Mouse (Mus musculus): ENCODE measurements at regions not wholly inside any gene's neighbourhood (a gene's known extent, or its start where the extent isn't known, plus 50 kb on each side); places are given as distances from the start of the nearest gene placed in this dataset.

- 59% methylated on average over 5 of the region's 5 CpGs for WGBS
- Histone ChIP-seq H3K9ac (no peak overlapping the region), H3K4me3 (replicated peaks) (no peak overlapping the region), H3K36me3 (no peaks in the 10 kb centered on the region), H3K9me3 (no peaks in the 10 kb centered on the region), H3K4me2 (no peak overlapping the region), H3K27me3 (replicated peaks) (no peaks in the 10 kb centered on the region), H3K4me1 (peaks cover 3% of the 10 kb centered on the region; the same call in 1 of the 2 replicates), H3K27ac (no peak overlapping the region)
- no peak for ATAC-seq (ENCODE audit: insufficient read depth, low FRiP score, low read depth)
Observed at GRCm38 (mm10) chr6:55627228-55627627, 53.8 kb downstream of the Neurod6 start.

- WGBS: 74% methylated on average over 3 of the region's 3 CpGs
- H3K27ac ChIP-seq: no peak overlapping the region
- no peak overlapping the region for H3K9ac ChIP-seq
- no peak overlapping the region for H3K4me3 ChIP-seq (replicated peaks)
- no peaks in the 10 kb centered on the region for H3K9me3 ChIP-seq
- no peak overlapping the region for H3K4me2 ChIP-seq
- no peaks in the 10 kb centered on the region for H3K4me1 ChIP-seq
- H3K27me3 ChIP-seq (replicated peaks): no peaks in the 10 kb centered on the region
- no peaks in the 10 kb centered on the region for H3K36me3 ChIP-seq
- ATAC-seq (ENCODE audit: insufficient read depth, low FRiP score, low read depth): no peak
Observed at GRCm38 (mm10) chr6:55620366-55620765, 60.7 kb downstream of the Neurod6 start.

- H3K4me3 ChIP-seq (replicated peaks): peak overlapping the region; percentile 19
Observed at GRCm38 (mm10) chr6:55617922-55618481, 63.1 kb downstream of the Neurod6 start.

GRCm38 (mm10) chr6:55610395-55610794, 70.7 kb downstream of the Neurod6 start:
- 33% methylated on average over 3 of the region's 3 CpGs for WGBS

More at GRCm38 (mm10) chr6:55617922-55618481, 63.1 kb downstream of the Neurod6 start:
- no peak overlapping the region for H3K9ac ChIP-seq
- no peaks in the 10 kb centered on the region for H3K9me3 ChIP-seq
- no peaks in the 10 kb centered on the region for H3K4me1 ChIP-seq
- peak overlapping the region; percentile 41 for H3K4me2 ChIP-seq
- no peak overlapping the region; the same call in 1 of the 2 replicates for H3K27ac ChIP-seq
- H3K27me3 ChIP-seq (replicated peaks): no peaks in the 10 kb centered on the region
- no peaks in the 10 kb centered on the region for H3K36me3 ChIP-seq
- ATAC-seq (ENCODE audit: insufficient read depth, low FRiP score, low read depth): peak; percentile 47; the same call in 1 of the 2 replicates
- 21% methylated on average over 13 of the region's 13 CpGs for WGBS

GRCm38 (mm10) chr6:55609976-55610375, 71.1 kb downstream of the Neurod6 start:
- no peaks in the 10 kb centered on the region for H3K27me3 ChIP-seq (replicated peaks)
- H3K4me2 ChIP-seq: no peak overlapping the region
- H3K36me3 ChIP-seq: no peaks in the 10 kb centered on the region
- no peaks in the 10 kb centered on the region for H3K9me3 ChIP-seq
- no peaks in the 10 kb centered on the region for H3K4me1 ChIP-seq
- ATAC-seq (ENCODE audit: insufficient read depth, low FRiP score, low read depth): no peak
- no peak overlapping the region for H3K27ac ChIP-seq
- 78% methylated on average over 1 of the region's 1 CpGs for WGBS
- H3K9ac ChIP-seq: no peak overlapping the region
- H3K4me3 ChIP-seq (replicated peaks): no peak overlapping the region

More at GRCm38 (mm10) chr6:55610395-55610794, 70.7 kb downstream of the Neurod6 start:
- ATAC-seq (ENCODE audit: insufficient read depth, low FRiP score, low read depth): no peak
- H3K4me1 ChIP-seq: no peaks in the 10 kb centered on the region
- H3K27ac ChIP-seq: no peak overlapping the region
- H3K9ac ChIP-seq: no peak overlapping the region
- no peaks in the 10 kb centered on the region for H3K9me3 ChIP-seq
- no peaks in the 10 kb centered on the region for H3K36me3 ChIP-seq
- no peak overlapping the region for H3K4me2 ChIP-seq
- no peaks in the 10 kb centered on the region for H3K27me3 ChIP-seq (replicated peaks)
- no peak overlapping the region for H3K4me3 ChIP-seq (replicated peaks)

- Histone ChIP-seq H3K4me2 (no peak overlapping the region), H3K4me3 (replicated peaks) (no peak overlapping the region), H3K27ac (no peak overlapping the region), H3K9me3 (no peaks in the 10 kb centered on the region), H3K36me3 (no peaks in the 10 kb centered on the region), H3K4me1 (no peaks in the 10 kb centered on the region), H3K9ac (no peak overlapping the region), H3K27me3 (replicated peaks) (no peaks in the 10 kb centered on the region)
- 64% methylated on average over 1 of the region's 1 CpGs for WGBS
- ATAC-seq (ENCODE audit: insufficient read depth, low FRiP score, low read depth): no peak
Observed at GRCm38 (mm10) chr6:55609053-55609452, 72.0 kb downstream of the Neurod6 start.

- H3K27me3 ChIP-seq (replicated peaks): no peaks in the 10 kb centered on the region
- H3K9ac ChIP-seq: no peak overlapping the region
- H3K4me1 ChIP-seq: no peaks in the 10 kb centered on the region
- no peak overlapping the region for H3K4me3 ChIP-seq (replicated peaks)
- H3K4me2 ChIP-seq: no peak overlapping the region
- no peaks in the 10 kb centered on the region for H3K36me3 ChIP-seq
- 82% methylated on average over 4 of the region's 4 CpGs for WGBS
- no peak for ATAC-seq (ENCODE audit: insufficient read depth, low FRiP score, low read depth)
- no peak overlapping the region for H3K27ac ChIP-seq
- no peaks in the 10 kb centered on the region for H3K9me3 ChIP-seq
Observed at GRCm38 (mm10) chr6:55597088-55597487, 84.0 kb downstream of the Neurod6 start.

GRCm38 (mm10) chr6:55592126-55592525, 88.9 kb downstream of the Neurod6 start:
- Histone ChIP-seq H3K4me3 (replicated peaks) (no peak overlapping the region), H3K9ac (no peak overlapping the region), H3K9me3 (no peaks in the 10 kb centered on the region), H3K4me2 (no peak overlapping the region), H3K27ac (no peak overlapping the region), H3K4me1 (no peaks in the 10 kb centered on the region), H3K36me3 (no peaks in the 10 kb centered on the region), H3K27me3 (replicated peaks) (no peaks in the 10 kb centered on the region)
- 83% methylated on average over 4 of the region's 4 CpGs for WGBS
- no peak for ATAC-seq (ENCODE audit: insufficient read depth, low FRiP score, low read depth)

GRCm38 (mm10) chr6:55581106-55581505, 100.0 kb downstream of the Neurod6 start:
- WGBS: 69% methylated on average over 6 of the region's 6 CpGs
- no peak overlapping the region for H3K9ac ChIP-seq
- H3K9me3 ChIP-seq: no peaks in the 10 kb centered on the region
- no peak overlapping the region for H3K4me2 ChIP-seq
- H3K4me1 ChIP-seq: no peaks in the 10 kb centered on the region
- no peak for ATAC-seq (ENCODE audit: insufficient read depth, low FRiP score, low read depth)
- no peaks in the 10 kb centered on the region for H3K27me3 ChIP-seq (replicated peaks)
- H3K4me3 ChIP-seq (replicated peaks): no peak overlapping the region
- no peaks in the 10 kb centered on the region for H3K36me3 ChIP-seq
- H3K27ac ChIP-seq: no peak overlapping the region

GRCm38 (mm10) chr6:55580036-55580435, 101.0 kb downstream of the Neurod6 start:
- WGBS: 42% methylated on average over 5 of the region's 5 CpGs
- no peak for ATAC-seq (ENCODE audit: insufficient read depth, low FRiP score, low read depth)
- no peak overlapping the region for H3K4me2 ChIP-seq

GRCm38 (mm10) chr6:55579611-55580010, 101.5 kb downstream of the Neurod6 start:
- ATAC-seq (ENCODE audit: insufficient read depth, low FRiP score, low read depth): no peak
- no peak overlapping the region for H3K27ac ChIP-seq
- H3K27me3 ChIP-seq (replicated peaks): no peaks in the 10 kb centered on the region
- H3K36me3 ChIP-seq: no peaks in the 10 kb centered on the region
- H3K4me1 ChIP-seq: no peaks in the 10 kb centered on the region
- no peak overlapping the region for H3K4me2 ChIP-seq
- no peaks in the 10 kb centered on the region for H3K9me3 ChIP-seq
- no peak overlapping the region for H3K9ac ChIP-seq
- no peak overlapping the region for H3K4me3 ChIP-seq (replicated peaks)
- WGBS: 85% methylated on average over 9 of the region's 9 CpGs

More at GRCm38 (mm10) chr6:55580036-55580435, 101.0 kb downstream of the Neurod6 start:
- Histone ChIP-seq H3K27ac (no peak overlapping the region), H3K4me1 (no peaks in the 10 kb centered on the region), H3K36me3 (no peaks in the 10 kb centered on the region), H3K9ac (no peak overlapping the region), H3K4me3 (replicated peaks) (no peak overlapping the region), H3K27me3 (replicated peaks) (no peaks in the 10 kb centered on the region), H3K9me3 (no peaks in the 10 kb centered on the region)

GRCm38 (mm10) chr6:55579105-55579504, 102.0 kb downstream of the Neurod6 start:
- H3K4me1 ChIP-seq: no peaks in the 10 kb centered on the region
- H3K4me3 ChIP-seq (replicated peaks): no peak overlapping the region
- H3K27ac ChIP-seq: no peak overlapping the region
- no peak for ATAC-seq (ENCODE audit: insufficient read depth, low FRiP score, low read depth)
- H3K27me3 ChIP-seq (replicated peaks): no peaks in the 10 kb centered on the region
- no peaks in the 10 kb centered on the region for H3K9me3 ChIP-seq
- no peaks in the 10 kb centered on the region for H3K36me3 ChIP-seq
- H3K9ac ChIP-seq: no peak overlapping the region
- no peak overlapping the region for H3K4me2 ChIP-seq
- 60% methylated on average over 5 of the region's 5 CpGs for WGBS

- no peak overlapping the region for H3K27ac ChIP-seq
- H3K9me3 ChIP-seq: no peaks in the 10 kb centered on the region
- no peak overlapping the region for H3K4me3 ChIP-seq (replicated peaks)
- H3K4me1 ChIP-seq: no peaks in the 10 kb centered on the region
- H3K36me3 ChIP-seq: no peaks in the 10 kb centered on the region
- ATAC-seq (ENCODE audit: insufficient read depth, low FRiP score, low read depth): no peak
- H3K4me2 ChIP-seq: no peak overlapping the region
- no peaks in the 10 kb centered on the region for H3K27me3 ChIP-seq (replicated peaks)
- 77% methylated on average over 1 of the region's 1 CpGs for WGBS
- H3K9ac ChIP-seq: no peak overlapping the region
Observed at GRCm38 (mm10) chr6:55578051-55578450, 103.0 kb downstream of the Neurod6 start.

Measured in stomach, embryonic 15.5 days (tissue).